Mouse (Mus musculus): ENCODE data around the gene Ppme1. TPM values are rescaled to one million over a fixed set of nuclear protein-coding genes. Genes with fewer than 3 reads are reported as not detected.

The Ppme1 gene
- 30.8 and 33.3 TPM in 2 replicates for polyA plus RNA-seq (2015; fragmentation: Nextera tagmentation; extraction: Ambion mirVana)

GRCm38 (mm10) chr7:100371495-100372451 is at the start of gene Ppme1, which contains the start of gene C2cd3:
Ppme1 (minus strand) TSS chr7:100372307.
C2cd3 (plus strand) TSS chr7:100372233.

GRCm38 (mm10) chr7:100285383-100285782 is 86.7 kb downstream of the Ppme1 start, which contains the start of gene P4ha3:
P4ha3 (plus strand) TSS chr7:100285520.

Other genes starting within 250 kb of the Ppme1 start
- 12.9 and 15.0 TPM in 2 replicates for gene Lipt2, start 213.0 kb downstream of the Ppme1 start, polyA plus RNA-seq (2015; fragmentation: Nextera tagmentation; extraction: Ambion mirVana)
- 2.9 and 4.5 TPM in 2 replicates for gene Kcne3, start 195.8 kb downstream of the Ppme1 start, polyA plus RNA-seq (2015; fragmentation: Nextera tagmentation; extraction: Ambion mirVana)
- 0.96 and 1.6 TPM in 2 replicates for gene Pgm2l1, start 144.9 kb downstream of the Ppme1 start, polyA plus RNA-seq (2015; fragmentation: Nextera tagmentation; extraction: Ambion mirVana)
- 3.5 and 4.3 TPM in 2 replicates for gene P4ha3, start 86.8 kb downstream of the Ppme1 start, polyA plus RNA-seq (2015; fragmentation: Nextera tagmentation; extraction: Ambion mirVana)
- 4.9 and 7.2 TPM in 2 replicates for gene C2cd3, start 74 bp downstream of the Ppme1 start, polyA plus RNA-seq (2015; fragmentation: Nextera tagmentation; extraction: Ambion mirVana)
- 39.3 and 50.4 TPM in 2 replicates for gene Ucp3, start 100.7 kb upstream of the Ppme1 start, polyA plus RNA-seq (2015; fragmentation: Nextera tagmentation; extraction: Ambion mirVana)
- gene Ucp2, start 121.0 kb upstream of the Ppme1 start, polyA plus RNA-seq (2015; fragmentation: Nextera tagmentation; extraction: Ambion mirVana) = 127 and 198 TPM in 2 replicates
- gene Dnajb13, start 142.7 kb upstream of the Ppme1 start, polyA plus RNA-seq (2015; fragmentation: Nextera tagmentation; extraction: Ambion mirVana) = 0.37 and 0.38 TPM in 2 replicates
- gene Coa4, start 164.8 kb upstream of the Ppme1 start, polyA plus RNA-seq (2015; fragmentation: Nextera tagmentation; extraction: Ambion mirVana) = 16.5 and 18.7 TPM in 2 replicates
- 69.7 and 73.2 TPM in 2 replicates for gene Rab6a, start 235.1 kb upstream of the Ppme1 start, polyA plus RNA-seq (2015; fragmentation: Nextera tagmentation; extraction: Ambion mirVana)
- gene Mrpl48, start 236.0 kb upstream of the Ppme1 start, polyA plus RNA-seq (2015; fragmentation: Nextera tagmentation; extraction: Ambion mirVana) = 85.3 and 86.6 TPM in 2 replicates